Mouse (Mus musculus): ENCODE measurements around the gene Foxp1. TPM values are rescaled to one million over a fixed set of nuclear protein-coding genes. Genes with fewer than 3 reads are reported as not detected.

Foxp1 gene
- polyA plus RNA-seq, 1 experiment from 2014 or later: 38.0 TPM

DNA sequence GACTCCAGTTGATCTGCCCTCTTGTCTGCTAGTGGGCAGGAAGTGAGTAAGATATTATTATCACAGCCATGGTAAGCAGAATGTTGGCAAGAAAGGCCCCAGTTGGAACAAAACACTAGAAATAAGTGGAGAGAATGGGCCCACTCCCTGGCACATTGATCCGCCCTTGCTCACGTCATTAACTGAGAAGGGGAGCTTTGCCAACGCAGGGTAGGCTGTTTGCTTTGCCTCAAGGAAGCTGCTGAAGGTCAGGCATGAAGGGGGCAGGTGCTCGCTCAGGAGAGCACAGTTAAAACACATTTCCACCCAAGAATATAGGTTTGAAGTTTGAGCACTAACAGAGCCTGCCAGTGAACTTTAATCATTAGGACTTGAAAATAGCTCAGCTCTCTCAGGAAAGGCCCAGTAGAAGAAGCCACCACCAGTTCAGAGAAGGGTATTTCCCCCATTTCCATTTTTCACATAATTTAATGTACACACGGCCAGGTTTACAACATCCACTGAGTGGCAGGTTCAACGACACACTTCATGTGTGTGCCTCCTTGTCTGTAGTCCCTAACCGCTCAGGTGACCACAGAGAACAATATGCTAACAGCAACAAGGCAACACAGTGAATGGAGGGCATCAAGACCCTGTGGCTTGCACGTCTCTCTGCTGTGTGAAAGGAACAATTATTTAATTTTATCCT is 350.5 kb downstream of the Foxp1 start:
- WGBS: 65% methylated on average over 8 of the region's 8 CpGs
- no peak overlapping the region for H3K9ac ChIP-seq (ENCODE audit: low read depth, low read length)
- DNase-seq (ENCODE audit: low spot score) (no peak), ATAC-seq (replicated peaks; ENCODE audit: low FRiP score, low read depth) (no peak)
- H3K4me3 ChIP-seq (replicated peaks; ENCODE audit: low read depth, low read length): no peak overlapping the region
- TF ChIP-seq CTCF (IDR thresholded peaks at IDR 0.05; ENCODE audit: low read depth): no peak
- H3K9me3 ChIP-seq (replicated peaks; ENCODE audit: low read length): no peaks in the 10 kb centered on the region
- no peak overlapping the region for H3K27ac ChIP-seq
- H3K4me1 ChIP-seq (replicated peaks; ENCODE audit: insufficient read depth, low read length): 0 out of 2 replicates have a peak, but pooled peaks cover 3% of the 10 kb centered on the region
- no peaks in the 10 kb centered on the region for H3K27me3 ChIP-seq (ENCODE audit: insufficient read depth, low read length)
- no peak overlapping the region for H3K4me2 ChIP-seq (ENCODE audit: low read length)
- H3K36me3 ChIP-seq (ENCODE audit: insufficient read depth, low read length): no peaks in the 10 kb centered on the region

DNA sequence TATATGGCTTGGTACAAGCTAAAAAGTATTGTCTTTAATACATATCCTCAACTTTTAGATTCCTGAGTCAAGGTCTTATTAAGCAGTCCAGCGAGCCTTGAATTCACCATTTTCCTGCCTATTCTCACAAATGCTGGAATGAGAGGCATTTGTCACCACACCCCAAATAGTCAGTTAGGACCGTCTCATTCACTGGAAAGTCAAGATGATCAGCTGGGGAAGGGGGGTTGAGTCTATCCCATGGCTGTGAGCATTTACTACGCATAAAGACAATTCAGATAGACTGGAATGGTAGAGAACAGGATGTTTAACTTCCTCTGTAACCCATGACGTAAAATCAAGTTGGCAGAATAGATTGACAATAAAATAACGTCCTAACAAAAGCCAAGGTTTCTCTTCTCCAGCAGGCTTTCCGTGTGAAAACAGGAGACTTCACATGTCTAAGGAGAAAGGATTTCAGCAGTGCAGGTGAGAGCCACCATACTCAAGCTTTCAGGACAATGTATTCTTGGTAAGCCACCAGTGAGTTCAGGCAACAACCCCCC is 351.2 kb downstream of the Foxp1 start:
- WGBS: 72% methylated on average over 6 of the region's 6 CpGs
- TF ChIP-seq CTCF (IDR thresholded peaks at IDR 0.05; ENCODE audit: low read depth): no peak
- Histone ChIP-seq H3K4me3 (replicated peaks; ENCODE audit: low read depth, low read length) (no peak overlapping the region), H3K27ac (no peak overlapping the region), H3K27me3 (ENCODE audit: insufficient read depth, low read length) (no peaks in the 10 kb centered on the region), H3K9me3 (replicated peaks; ENCODE audit: low read length) (no peaks in the 10 kb centered on the region), H3K36me3 (ENCODE audit: insufficient read depth, low read length) (no peaks in the 10 kb centered on the region), H3K4me2 (ENCODE audit: low read length) (no peak overlapping the region), H3K9ac (ENCODE audit: low read depth, low read length) (no peak overlapping the region), H3K4me1 (replicated peaks; ENCODE audit: insufficient read depth, low read length) (0 out of 2 replicates have a peak, but pooled peaks cover 3% of the 10 kb centered on the region)
- no peak for DNase-seq (ENCODE audit: low spot score)
- no peak for ATAC-seq (replicated peaks; ENCODE audit: low FRiP score, low read depth)

GRCm38 (mm10) chr6:99168727-99169126 is 353.8 kb downstream of the Foxp1 start:
- Histone ChIP-seq H3K4me1 (replicated peaks; ENCODE audit: insufficient read depth, low read length) (0 out of 2 replicates have a peak, but pooled peaks cover 3% of the 10 kb centered on the region), H3K9ac (ENCODE audit: low read depth, low read length) (no peak overlapping the region), H3K27ac (no peak overlapping the region), H3K27me3 (ENCODE audit: insufficient read depth, low read length) (no peaks in the 10 kb centered on the region), H3K4me2 (ENCODE audit: low read length) (no peak overlapping the region), H3K9me3 (replicated peaks; ENCODE audit: low read length) (no peaks in the 10 kb centered on the region), H3K36me3 (ENCODE audit: insufficient read depth, low read length) (no peaks in the 10 kb centered on the region), H3K4me3 (replicated peaks; ENCODE audit: low read depth, low read length) (no peak overlapping the region)
- 74% methylated on average over 2 of the region's 2 CpGs for WGBS
- ATAC-seq (replicated peaks; ENCODE audit: low FRiP score, low read depth) (no peak), DNase-seq (ENCODE audit: low spot score) (no peak)
- no peak for TF ChIP-seq CTCF (IDR thresholded peaks at IDR 0.05; ENCODE audit: low read depth)

DNA sequence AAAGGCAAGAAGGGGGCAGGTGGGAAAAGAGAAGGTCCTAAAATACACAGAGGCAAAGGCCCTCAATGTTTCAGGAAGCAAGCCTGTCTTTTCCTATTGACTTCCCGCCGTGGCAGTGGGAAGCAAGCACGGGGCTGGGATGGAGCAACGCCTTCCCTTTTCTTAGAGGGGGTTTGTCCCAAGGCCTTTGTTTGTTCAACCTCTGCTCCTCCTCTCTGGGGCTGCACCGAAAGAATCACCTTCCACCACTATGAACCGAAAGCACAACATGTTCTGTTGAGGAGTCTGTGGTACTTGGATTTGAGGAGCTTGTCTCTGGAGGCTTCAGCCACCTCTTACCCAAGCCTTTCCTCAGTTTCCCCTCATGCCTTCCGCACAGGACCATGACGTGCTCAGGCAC is 355.5 kb downstream of the Foxp1 start:
- H3K9me3 ChIP-seq (replicated peaks; ENCODE audit: low read length): no peaks in the 10 kb centered on the region
- no peak overlapping the region for H3K4me2 ChIP-seq (ENCODE audit: low read length)
- 58% methylated on average over 8 of the region's 8 CpGs for WGBS
- TF ChIP-seq CTCF (IDR thresholded peaks at IDR 0.05; ENCODE audit: low read depth): no peak
- H3K4me1 ChIP-seq (replicated peaks; ENCODE audit: insufficient read depth, low read length): no peaks in the 10 kb centered on the region
- no peak overlapping the region for H3K27ac ChIP-seq
- DNase-seq (ENCODE audit: low spot score) (no peak), ATAC-seq (replicated peaks; ENCODE audit: low FRiP score, low read depth) (no peak)
- H3K9ac ChIP-seq (ENCODE audit: low read depth, low read length): no peak overlapping the region
- H3K27me3 ChIP-seq (ENCODE audit: insufficient read depth, low read length): no peaks in the 10 kb centered on the region
- no peaks in the 10 kb centered on the region for H3K36me3 ChIP-seq (ENCODE audit: insufficient read depth, low read length)
- no peak overlapping the region for H3K4me3 ChIP-seq (replicated peaks; ENCODE audit: low read depth, low read length)

GRCm38 (mm10) chr6:99166169-99166568 is 356.4 kb downstream of the Foxp1 start:
- no peaks in the 10 kb centered on the region for H3K4me1 ChIP-seq (replicated peaks; ENCODE audit: insufficient read depth, low read length)
- no peaks in the 10 kb centered on the region for H3K36me3 ChIP-seq (ENCODE audit: insufficient read depth, low read length)
- DNase-seq (ENCODE audit: low spot score) (no peak), ATAC-seq (replicated peaks; ENCODE audit: low FRiP score, low read depth) (no peak)
- H3K4me3 ChIP-seq (replicated peaks; ENCODE audit: low read depth, low read length): no peak overlapping the region
- WGBS: 88% methylated on average over 4 of the region's 4 CpGs
- no peaks in the 10 kb centered on the region for H3K27me3 ChIP-seq (ENCODE audit: insufficient read depth, low read length)
- H3K27ac ChIP-seq: no peak overlapping the region
- H3K9ac ChIP-seq (ENCODE audit: low read depth, low read length): no peak overlapping the region
- H3K9me3 ChIP-seq (replicated peaks; ENCODE audit: low read length): no peaks in the 10 kb centered on the region
- H3K4me2 ChIP-seq (ENCODE audit: low read length): no peak overlapping the region
- no peak for TF ChIP-seq CTCF (IDR thresholded peaks at IDR 0.05; ENCODE audit: low read depth)

GRCm38 (mm10) chr6:99164760-99165159 is 357.8 kb downstream of the Foxp1 start:
- no peak overlapping the region for H3K4me2 ChIP-seq (ENCODE audit: low read length)
- no peak overlapping the region for H3K27ac ChIP-seq
- ATAC-seq (replicated peaks; ENCODE audit: low FRiP score, low read depth): no peak
- no peak for TF ChIP-seq CTCF (IDR thresholded peaks at IDR 0.05; ENCODE audit: low read depth)
- no peaks in the 10 kb centered on the region for H3K9me3 ChIP-seq (replicated peaks; ENCODE audit: low read length)
- no peak for DNase-seq (ENCODE audit: low spot score)
- WGBS: 77% methylated on average over 6 of the region's 6 CpGs
- H3K27me3 ChIP-seq (ENCODE audit: insufficient read depth, low read length): no peaks in the 10 kb centered on the region
- H3K4me1 ChIP-seq (replicated peaks; ENCODE audit: insufficient read depth, low read length): 0 out of 2 replicates have a peak, but pooled peaks cover 7% of the 10 kb centered on the region
- no peak overlapping the region for H3K4me3 ChIP-seq (replicated peaks; ENCODE audit: low read depth, low read length)
- no peaks in the 10 kb centered on the region for H3K36me3 ChIP-seq (ENCODE audit: insufficient read depth, low read length)
- H3K9ac ChIP-seq (ENCODE audit: low read depth, low read length): no peak overlapping the region
